Mouse (Mus musculus) fat pad, adult 2 months (tissue): ENCODE results near the gene Nme9.

Experiments
- DNase-seq: peaks from one replicate; pipeline ENCODE4 v3.0.0-alpha.2; 2011; ENCODE audit warnings: low read depth, low spot score; ENCODE audit errors: extremely low read depth

Nme9 gene

DNA sequence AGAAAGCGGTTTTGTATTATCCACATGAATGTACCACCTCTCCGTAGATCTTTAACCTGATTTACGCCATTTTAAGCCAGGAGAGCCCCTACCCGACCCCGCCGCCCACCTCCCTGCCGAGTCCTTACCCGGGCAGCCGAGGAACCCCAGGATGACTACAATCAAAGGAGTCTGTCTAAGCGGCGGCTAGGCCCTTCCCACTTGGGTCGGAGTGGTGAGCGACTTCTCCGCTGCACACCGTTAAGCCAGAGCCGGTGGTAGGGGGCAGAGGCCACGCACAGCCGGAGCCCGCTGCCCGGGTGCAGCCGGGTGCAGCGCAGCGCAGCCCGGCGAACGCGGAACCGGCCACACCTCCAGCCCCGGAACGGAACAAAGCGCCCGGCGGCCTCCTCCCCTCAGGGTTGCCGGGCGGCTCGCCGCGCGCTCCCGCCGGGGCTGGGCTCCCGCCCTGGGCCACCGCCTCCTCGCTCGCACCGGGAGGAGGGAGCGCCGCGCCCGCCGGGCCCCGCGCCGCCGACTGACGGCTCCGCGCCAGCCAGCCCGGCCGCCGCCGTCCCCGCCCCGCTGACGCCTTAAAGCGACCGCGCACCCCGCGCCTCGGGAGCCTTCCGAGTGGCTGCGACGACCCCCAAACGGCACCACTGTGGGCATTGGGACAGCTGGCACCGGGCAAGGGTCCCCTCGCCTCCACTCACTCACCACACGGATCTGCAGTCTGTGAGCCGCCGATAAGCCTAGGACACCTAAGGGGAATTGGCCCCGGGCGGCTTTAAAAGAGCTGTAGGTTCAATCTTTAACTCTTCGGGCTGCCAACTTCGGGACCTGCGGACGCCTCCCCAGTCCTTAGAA lies 14.9 kb upstream of the Nme9 start:
- no peak for DNase-seq

- DNase-seq = no peak
Observed at GRCm38 (mm10) chr9:99437031-99437764, 14.1 kb upstream of the Nme9 start, which contains the start of gene Mras. Gene Mras (minus strand): TSS chr9:99437381.

DNA sequence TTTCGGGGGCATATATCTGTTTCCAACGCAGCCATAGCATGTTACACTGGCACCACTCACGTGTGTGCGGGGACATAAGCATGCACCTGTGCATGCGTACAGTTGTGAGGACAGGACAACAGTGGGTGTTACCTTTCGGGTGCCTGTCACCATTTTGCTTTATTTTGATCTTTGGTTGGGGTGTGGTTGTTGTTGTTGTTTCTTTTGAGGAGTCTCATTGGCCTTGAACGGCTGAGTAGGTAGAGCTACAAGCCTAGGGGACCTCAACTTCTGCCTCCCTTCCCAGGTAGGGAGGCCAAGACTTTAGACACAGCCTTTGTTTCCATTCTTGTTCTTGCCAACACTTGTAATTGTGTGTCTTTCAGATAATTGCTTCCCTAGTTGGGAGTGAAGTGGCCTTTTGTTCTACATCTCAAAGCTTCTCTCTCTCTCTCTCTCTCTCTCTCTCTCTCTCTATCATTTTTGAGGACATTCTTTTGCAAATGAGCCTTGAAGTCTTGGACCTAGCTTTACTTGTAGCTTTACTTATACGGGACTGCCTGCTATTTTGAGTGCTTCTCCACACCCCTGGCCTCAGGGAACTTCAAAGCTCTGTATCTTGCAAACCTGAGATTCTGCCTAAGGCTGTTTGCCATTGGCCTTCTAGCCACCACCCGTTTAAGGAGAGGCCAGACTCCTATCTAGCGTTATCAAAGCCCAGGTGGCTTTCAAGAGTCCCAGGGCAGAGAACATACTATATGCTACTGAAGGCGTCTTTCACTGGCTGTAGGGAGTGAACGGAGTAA lies 13.3 kb upstream of the Nme9 start:
- no peak for DNase-seq

GRCm38 (mm10) chr9:99439064-99439463 lies 12.2 kb upstream of the Nme9 start:
- no peak for DNase-seq

- no peak for DNase-seq
Observed at GRCm38 (mm10) chr9:99440941-99441340, 10.3 kb upstream of the Nme9 start.

DNA sequence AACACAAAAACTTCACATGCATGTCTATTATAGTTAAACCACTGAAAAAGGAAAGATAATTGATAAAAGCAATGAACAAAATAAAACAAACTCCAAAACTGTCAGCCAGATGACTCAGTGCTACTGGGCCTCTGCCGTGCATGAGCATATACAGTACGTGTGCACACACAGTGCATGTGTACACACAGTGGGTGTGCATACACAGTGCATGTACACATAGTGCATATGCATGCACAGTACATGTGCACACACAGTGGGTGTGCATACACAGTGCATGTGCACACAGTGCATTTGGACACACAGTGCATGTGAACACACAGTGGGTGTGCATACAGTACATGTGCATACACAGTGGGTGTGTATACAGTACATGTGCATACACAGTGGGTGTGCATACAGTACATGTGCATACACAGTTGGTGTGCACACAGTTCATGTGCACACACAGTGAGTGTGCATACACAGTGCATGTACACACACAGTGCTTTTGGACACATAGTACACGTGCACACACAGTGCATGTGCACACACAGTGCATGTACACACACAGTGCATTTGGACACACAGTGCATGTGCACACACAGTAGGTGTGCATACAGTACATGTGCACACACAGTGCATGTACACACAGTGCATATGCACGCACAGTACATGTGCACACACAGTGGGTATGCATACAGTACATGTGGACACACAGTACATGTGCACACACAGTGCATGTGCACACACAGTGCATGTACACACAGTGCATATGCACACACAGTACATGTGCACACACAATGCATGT lies 9.4 kb upstream of the Nme9 start:
- no peak for DNase-seq

- DNase-seq = no peak
Observed at GRCm38 (mm10) chr9:99444590-99445178, 6.6 kb upstream of the Nme9 start.

GRCm38 (mm10) chr9:99446259-99446658 lies 5.0 kb upstream of the Nme9 start:
- no peak for DNase-seq

DNA sequence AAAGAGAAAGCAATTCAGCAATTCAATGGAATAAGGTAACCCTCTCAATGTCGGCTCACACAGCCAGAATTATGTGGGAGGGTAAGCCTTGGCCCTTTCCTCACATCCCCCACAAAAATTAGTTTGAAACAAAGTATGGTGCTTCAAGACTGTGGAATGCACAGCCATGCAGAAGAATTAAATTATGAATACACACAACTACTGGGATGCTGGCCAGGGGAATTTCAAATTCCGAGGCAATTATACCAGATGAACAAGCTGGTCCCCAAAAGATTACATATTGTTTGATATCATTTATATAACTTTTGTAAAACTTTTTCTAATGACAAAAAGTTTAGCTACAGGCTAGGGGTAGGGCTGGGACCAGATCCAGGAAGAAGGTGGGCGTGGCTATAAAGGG lies 4.0 kb upstream of the Nme9 start:
- DNase-seq = no peak

DNA sequence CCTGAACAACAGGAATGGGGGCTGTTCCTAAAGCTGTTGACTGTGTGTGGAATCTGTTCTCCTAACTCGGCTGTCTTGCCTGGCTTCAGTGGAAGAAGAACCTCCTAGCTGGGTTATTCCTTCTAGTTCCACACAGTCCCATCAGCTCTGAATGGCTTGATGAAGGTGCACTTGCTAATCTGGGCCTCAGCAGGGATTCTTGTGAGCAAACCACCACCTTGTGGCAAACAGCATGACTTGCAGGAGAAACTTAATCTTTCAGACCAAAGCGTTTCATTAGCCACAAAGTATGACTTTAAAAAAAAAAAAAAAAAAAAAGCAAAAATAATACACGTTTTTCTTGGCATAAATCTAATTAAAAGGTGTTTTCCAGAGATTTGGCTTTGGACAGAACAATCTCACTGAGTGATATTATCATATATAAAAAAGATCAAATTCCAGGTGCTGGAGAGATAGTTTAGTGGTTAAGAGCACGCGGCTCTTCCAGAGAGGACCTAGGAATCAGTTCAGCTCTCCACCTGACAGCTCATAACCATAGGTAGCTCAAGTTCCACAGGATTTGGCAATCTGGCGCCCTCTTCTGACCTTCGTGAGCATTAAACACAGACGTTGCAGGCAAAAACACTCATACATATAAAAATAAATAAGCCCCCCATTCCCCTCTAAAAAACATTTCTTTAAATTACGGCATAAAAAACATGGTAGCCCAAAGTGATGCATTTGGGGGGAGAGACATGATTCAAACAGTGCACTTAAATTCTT lies 1.2 kb upstream of the Nme9 start:
- DNase-seq = no peak

DNA sequence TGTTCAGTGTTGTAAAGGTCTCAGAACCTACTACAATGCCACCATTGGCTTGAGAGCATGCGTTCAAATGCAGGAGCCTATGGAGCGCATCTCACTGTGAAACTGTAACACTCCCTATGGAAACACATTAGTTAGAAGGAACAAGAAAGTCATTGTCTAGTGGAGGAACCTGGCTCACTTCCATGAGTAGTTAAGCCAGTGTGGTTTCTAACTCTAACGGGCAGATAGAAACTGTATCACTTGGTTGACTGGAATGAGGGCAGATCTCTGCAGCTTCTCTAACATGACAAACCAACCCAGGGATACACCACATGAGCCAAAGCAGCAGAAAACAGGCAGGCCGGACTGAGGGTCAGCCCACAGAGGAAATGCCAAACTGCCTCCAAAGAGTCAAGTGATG lies 2.9 kb downstream of the Nme9 start:
- no peak for DNase-seq

DNA sequence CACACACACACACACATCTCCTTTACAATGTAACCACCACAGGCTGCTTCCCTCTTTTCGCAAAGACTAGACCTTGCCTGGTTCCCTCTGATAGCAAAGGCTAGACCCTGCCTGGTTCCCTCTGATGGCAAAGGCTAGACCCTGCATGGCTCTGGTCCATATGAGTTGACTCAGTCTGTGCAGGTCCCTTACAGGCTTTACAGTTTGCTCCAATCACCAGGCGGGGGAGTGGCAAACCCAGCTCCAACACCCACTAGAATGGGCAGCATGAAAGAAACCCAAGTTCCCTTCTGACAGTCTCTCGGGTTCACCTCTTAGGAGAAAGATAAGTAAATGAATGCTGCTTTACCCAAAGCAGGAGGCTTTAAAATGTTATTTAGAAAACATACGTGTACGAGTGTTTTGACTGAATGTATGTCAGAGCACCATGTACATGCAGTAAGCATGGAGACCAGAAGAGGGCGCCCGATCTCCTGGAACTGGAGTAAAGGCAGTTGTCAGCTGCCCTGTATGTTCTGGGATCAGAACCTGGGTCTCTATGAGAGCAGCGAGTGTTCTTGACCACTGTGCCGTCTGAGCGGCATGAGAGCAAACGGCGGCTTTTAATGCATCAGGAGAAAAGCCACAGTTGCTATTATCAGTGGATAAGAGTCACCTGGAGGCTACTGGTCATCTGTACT lies 7.4 kb downstream of the Nme9 start:
- no peak for DNase-seq

- DNase-seq = no peak
Observed at GRCm38 (mm10) chr9:99459730-99460129, 8.5 kb downstream of the Nme9 start.

DNA sequence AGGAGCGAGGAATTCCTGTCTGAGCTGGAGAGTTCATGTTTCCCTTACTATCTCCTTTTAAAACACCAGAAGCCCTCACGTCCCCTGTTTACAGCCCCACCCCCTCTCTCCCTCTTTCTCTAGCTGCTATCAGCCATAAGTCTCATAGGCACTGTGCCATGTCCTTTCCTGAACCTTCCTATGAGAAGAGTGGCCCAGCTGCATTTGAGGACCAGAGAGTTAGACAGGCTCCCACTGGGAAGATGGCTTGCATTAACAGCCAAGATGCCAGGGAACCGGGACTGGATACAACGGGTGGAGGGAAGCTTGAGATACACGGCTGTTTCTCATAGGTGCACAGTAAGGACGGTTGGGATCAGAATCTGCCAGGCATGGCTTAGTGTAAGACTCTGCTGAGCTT lies 13.6 kb downstream of the Nme9 start:
- no peak for DNase-seq

GRCm38 (mm10) chr9:99468572-99468971 lies 17.3 kb downstream of the Nme9 start:
- no peak for DNase-seq

DNA sequence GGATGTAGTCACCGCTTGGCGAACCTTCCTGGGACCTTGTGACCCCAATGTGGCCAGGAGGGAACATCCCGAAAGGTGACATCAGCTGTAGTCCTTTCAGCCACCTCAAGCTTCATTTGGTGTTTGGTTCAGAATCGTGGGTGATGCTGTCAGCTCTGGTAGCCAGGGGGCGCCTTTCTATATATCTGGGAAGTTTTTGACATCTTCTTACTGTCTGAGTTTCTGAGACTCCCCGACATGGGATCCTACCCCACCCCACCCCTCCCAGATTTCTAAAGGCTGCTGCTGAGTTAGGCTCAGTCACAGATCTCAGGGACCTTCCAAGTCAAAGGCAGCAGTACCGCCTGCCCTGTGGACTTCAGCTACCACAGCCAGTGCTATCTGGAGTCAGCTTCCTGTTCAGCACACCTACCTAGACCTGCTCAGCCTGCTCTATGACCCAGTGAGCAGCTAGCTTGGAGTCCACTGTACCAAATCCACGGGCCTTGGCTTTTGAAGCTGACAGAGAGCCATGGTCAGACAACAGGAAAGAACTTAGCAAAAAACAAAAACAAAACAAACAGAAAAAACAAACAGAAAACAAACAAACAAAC lies 18.5 kb downstream of the Nme9 start:
- DNase-seq = no peak

- DNase-seq = no peak
Observed at GRCm38 (mm10) chr9:99470347-99471092, 19.2 kb downstream of the Nme9 start.

GRCm38 (mm10) chr9:99471334-99471733 lies 20.1 kb downstream of the Nme9 start:
- no peak for DNase-seq
